In the genomic region with DNA sequence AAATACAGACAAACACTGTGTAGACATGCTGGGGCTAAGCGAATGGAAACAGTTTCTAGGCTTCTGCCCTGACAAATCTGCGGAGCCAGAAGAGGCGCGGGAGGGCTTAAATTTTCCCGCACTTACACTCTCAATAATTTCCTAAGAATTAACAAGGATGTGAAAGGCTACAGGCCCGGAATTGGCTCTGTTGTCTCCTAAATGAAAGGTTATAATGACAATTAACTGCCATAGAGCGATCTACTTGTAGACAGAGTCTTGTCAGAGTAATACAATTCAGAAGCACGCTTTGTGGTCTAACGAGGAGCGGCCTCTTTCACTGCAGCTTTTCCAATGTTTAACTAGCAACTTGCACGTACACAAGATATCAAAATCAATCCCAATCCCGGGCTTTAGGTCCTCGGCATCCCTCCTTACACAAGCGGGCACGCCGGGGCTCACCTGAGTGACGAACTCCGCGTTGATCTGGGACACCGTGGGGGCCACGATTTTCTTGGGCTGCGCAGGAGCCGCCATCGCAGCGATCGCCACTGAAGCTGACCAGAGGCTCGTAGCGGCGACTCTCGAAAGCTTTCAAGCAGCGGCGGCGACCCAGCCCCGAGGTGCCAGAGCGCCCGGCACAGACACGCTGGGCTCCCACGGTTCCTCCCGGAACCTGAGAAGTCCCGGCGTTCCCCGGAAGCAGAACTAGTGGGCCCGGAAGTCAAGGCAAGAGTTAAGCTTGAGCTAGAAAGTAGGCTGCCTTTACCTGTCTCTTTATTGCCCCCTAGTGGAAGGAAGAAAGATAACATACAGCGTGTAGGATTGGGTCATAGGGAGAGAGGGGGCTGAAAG, we compare ENCODE assay signal across 8 mouse cellular contexts. TPM values are rescaled to one million over a fixed set of nuclear protein-coding genes. Genes with fewer than 3 reads are reported as not detected.
DNase-seq lines count a peak whose midpoint lies in the region; ATAC-seq and TF ChIP-seq lines count a peak whose summit lies in the region.

No protein-coding gene starts in this region.

- no peaks in the 10 kb centered on the region for H3K27me3 ChIP-seq in Patski
- H3K27me3 ChIP-seq in hindbrain, embryonic 12.5 days, result no peaks in the 10 kb centered on the region

- POLR2A ChIA-PET in Patski (lab: Charles Lee), result no interaction called here

- peaks cover 18% of the 10 kb centered on the region for H3K36me3 ChIP-seq in hindbrain, embryonic 12.5 days

- CTCF ChIA-PET in Patski (lab: Charles Lee), result interaction anchor here (0.6 to 1.0 kb wide), 3 partner anchors 20 to 25 kb away, joined by 3 read pairs; no protein-coding TSS in a partner anchor

- H3K9me3 ChIP-seq in hindbrain, embryonic 12.5 days (replicated peaks), result no peaks in the 10 kb centered on the region

- peak overlapping the region; percentile 90 for H3K4me3 ChIP-seq in hindbrain, embryonic 12.5 days

- in situ Hi-C loops in Patski (cut with MboI; ENCODE audit: low pct_unique_long_range_greater_than_20kb), result no loop called here

- peak overlapping the region; percentile 89 for H3K4me2 ChIP-seq in hindbrain, embryonic 12.5 days (replicated peaks)

- H3K4me1 ChIP-seq in hindbrain, embryonic 12.5 days, result peaks cover 9% of the 10 kb centered on the region

- peak; percentile 71 for TF ChIP-seq CTCF in Patski (IDR thresholded peaks at IDR 0.05)

- DNase-seq in Patski (ENCODE audit: low read depth, low spot score), result peak; percentile 38
- peak; percentile 85 to 86 for DNase-seq in cerebellum, postnatal 10 days
- peak; percentile 75 to 76 for DNase-seq in frontal cortex, postnatal 10 days (ENCODE audit: low spot score in 2 of 2)
- DNase-seq in layer of hippocampus, postnatal 14 days (ENCODE audit: low spot score in 2 of 2), result peak; percentile 75 to 89
- peak; percentile 81 for DNase-seq in lung, postnatal 14 days
- peak; percentile 78 for DNase-seq in retina, adult 2 months (ENCODE audit: low read depth, low spot score)
- DNase-seq in thymus, postnatal 36 days, result peak; percentile 74 to 80

- under 1% methylated on average over 44 of the region's 44 CpGs for WGBS in hindbrain, embryonic 12.5 days

- ATAC-seq in Patski, result peak; percentile 98
- peak; percentile 91 for ATAC-seq in hindbrain, embryonic 12.5 days (ENCODE audit: low FRiP score)

- H3K9ac ChIP-seq in hindbrain, embryonic 12.5 days, result peak overlapping the region; percentile 88

- H3K27ac ChIP-seq in hindbrain, embryonic 12.5 days, result no peak overlapping the region

RNA-seq across cellular contexts. Expression of gene Aqr, which starts 12.0 kb away (rescaled TPM):
- 30.9 TPM for polyA plus RNA-seq in Patski (2021)
- 53.6 and 55.8 TPM in 2 replicates for polyA plus RNA-seq in hindbrain, embryonic 12.5 days (2016; fragmentation: Nextera tagmentation; extraction: Ambion mirVana)
- total RNA-seq in layer of hippocampus, postnatal 14 days (2021), result 10 to 100 TPM; 23.5 to 27.6 TPM

RNA-seq across cellular contexts. Expression of gene Zfp770, which starts 26.4 kb away (rescaled TPM):
- polyA plus RNA-seq in Patski (2021), result 7.9 TPM
- polyA plus RNA-seq in hindbrain, embryonic 12.5 days (2016; fragmentation: Nextera tagmentation; extraction: Ambion mirVana), result 3.5 and 4.2 TPM in 2 replicates
- 10 to 100 TPM; 25.2 to 25.8 TPM for total RNA-seq in layer of hippocampus, postnatal 14 days (2021)
